Mouse (Mus musculus): ENCODE data around the gene 4930452B06Rik.

DNA sequence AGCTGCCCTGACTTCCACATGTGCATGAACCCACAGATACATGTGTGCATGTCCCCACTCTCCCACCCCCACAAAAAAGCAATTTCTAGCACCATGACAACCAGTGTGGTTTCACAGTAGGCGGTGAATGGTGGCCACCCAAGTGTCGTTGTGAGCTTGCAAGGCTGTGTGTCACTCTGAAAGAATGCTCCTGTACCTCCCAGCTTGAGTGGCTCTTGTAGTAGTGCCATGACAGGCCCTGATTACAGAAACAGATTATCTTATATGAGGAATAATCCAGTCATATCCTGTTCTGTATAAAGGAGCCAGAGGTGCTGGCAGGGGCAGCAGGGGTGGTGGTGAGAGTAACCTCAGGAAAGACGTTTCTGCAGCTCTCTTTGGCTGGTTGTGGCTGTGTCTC, 247.4 kb downstream of the 4930452B06Rik start:
- no peak for TF ChIP-seq POLR2A (IDR thresholded peaks at IDR 0.05; ENCODE audit: borderline replicate concordance, low read depth, low read length)
- TF ChIP-seq CTCF (IDR thresholded peaks at IDR 0.05; ENCODE audit: low read depth, low read length) = no peak
